Mouse (Mus musculus): ENCODE results near the gene Kif7. TPM values are rescaled to one million over a fixed set of nuclear protein-coding genes. Genes with fewer than 3 reads are reported as not detected.

Gene Kif7
- polyA plus RNA-seq, 1 experiment from 2014 or later = 3.0 TPM

DNA sequence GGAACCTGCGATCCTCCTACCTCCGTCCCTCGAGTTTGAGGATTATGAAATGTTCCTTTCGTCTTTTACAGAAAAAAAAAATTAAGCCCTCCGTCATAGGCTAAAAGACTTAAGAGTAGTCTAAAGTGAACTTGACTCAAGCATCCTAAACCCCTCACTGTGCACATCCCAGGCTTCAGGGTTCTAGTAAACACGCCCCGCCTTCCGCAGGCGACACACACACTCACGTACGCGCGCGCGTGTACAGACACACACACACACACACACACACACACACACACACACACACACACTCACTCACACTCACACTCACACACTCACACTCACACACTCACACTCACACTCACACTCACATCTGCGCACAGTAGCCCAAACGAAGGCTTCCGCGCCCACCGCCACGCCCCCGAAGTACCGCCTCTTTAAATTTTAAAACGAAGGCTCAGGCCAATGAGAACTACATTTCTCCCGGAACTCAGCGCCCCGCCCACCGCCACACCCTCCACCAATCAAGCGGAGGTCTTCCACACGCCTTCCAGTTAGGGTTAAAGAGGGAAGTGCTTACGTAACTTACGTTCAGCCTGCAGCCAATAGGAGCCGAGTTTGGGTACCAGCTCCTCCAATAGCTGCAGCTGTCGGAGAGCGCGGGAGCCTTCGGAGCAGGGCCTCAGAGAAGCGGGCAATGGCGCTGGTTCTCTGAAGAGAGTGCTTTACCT, 55.8 kb downstream of the Kif7 start, which contains the start of gene Ticrr:
Ticrr (plus strand) TSS at position 619 of the 713 bp plus-strand sequence.
- WGBS = under 1% methylated on average over 39 of the region's 39 CpGs
- H3K4me2 ChIP-seq (replicated peaks) = peak within 1 kb of the TSS; percentile 100
- H3K4me3 ChIP-seq (replicated peaks) = peak within 1 kb of the TSS; percentile 93

DNA sequence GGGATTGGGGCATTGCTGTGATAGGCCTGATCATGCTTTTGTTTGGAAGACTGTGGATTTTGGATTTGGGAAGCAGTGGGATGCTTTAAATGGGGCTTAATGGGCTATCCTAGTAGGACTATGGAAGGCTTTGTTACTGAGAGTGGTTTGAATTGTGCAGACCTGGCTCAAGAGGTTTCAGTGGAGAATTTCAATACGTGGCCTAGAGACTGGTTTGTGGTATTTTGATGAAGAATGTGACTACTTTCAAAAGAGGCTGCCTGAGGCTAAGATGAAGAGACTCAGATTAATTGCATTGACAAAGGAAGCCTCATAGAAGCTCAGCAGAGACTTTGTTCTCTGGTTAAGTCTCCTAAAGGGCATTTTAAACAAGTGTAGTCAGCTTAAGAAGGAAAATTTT, 60.9 kb downstream of the Kif7 start:
- 11% methylated on average over 1 of the region's 1 CpGs for WGBS
- no peaks in the 10 kb centered on the region; the same call in 1 of the 2 replicates for H3K27me3 ChIP-seq
- no peak overlapping the region for H3K27ac ChIP-seq
- no peaks in the 10 kb centered on the region for H3K9me3 ChIP-seq
- ATAC-seq = no peak
- H3K36me3 ChIP-seq = no peaks in the 10 kb centered on the region
- no peak overlapping the region for H3K4me2 ChIP-seq (replicated peaks)
- H3K4me3 ChIP-seq (replicated peaks) = no peak overlapping the region
- H3K4me1 ChIP-seq (replicated peaks) = peaks cover 5% of the 10 kb centered on the region
- no peak overlapping the region for H3K9ac ChIP-seq (replicated peaks)

More for the DNA sequence above, 55.8 kb downstream of the Kif7 start, which contains the start of gene Ticrr:
- no peaks in the 10 kb centered on the region for H3K9me3 ChIP-seq
- H3K4me1 ChIP-seq (replicated peaks) = peaks cover 36% of the 10 kb centered on the region
- no peaks in the 10 kb centered on the region; the same call in 1 of the 2 replicates for H3K27me3 ChIP-seq
- peak within 1 kb of the TSS; percentile 75 for H3K9ac ChIP-seq (replicated peaks)
- H3K36me3 ChIP-seq = no peaks in the 10 kb centered on the region
- ATAC-seq = peak; percentile 100
- no peak within 1 kb of the TSS for H3K27ac ChIP-seq

DNA sequence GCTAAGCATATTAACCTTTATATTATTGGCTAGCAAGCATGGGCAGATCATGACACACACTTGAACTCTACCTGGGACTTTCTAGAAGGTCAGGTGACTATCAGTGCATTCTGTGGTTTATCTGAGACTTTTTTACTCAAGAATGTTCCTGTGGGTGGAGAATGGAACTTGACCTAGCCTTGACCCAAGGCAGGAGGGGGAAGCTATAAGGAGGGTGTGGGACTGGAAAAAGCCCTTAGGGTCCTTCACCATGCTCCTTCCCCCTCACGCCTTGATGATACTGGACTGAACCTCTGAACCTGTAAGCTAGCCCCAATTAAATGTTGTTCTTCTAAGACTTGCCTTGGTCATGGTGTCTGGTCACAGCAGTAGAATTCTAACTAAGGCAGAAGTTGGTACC, 61.3 kb downstream of the Kif7 start:
- ATAC-seq = no peak
- H3K9me3 ChIP-seq = no peaks in the 10 kb centered on the region
- no peak overlapping the region for H3K4me2 ChIP-seq (replicated peaks)
- H3K9ac ChIP-seq (replicated peaks) = no peak overlapping the region
- no peak overlapping the region for H3K27ac ChIP-seq
- H3K4me1 ChIP-seq (replicated peaks) = peaks cover 1% of the 10 kb centered on the region
- H3K36me3 ChIP-seq = no peaks in the 10 kb centered on the region
- no peaks in the 10 kb centered on the region; the same call in 1 of the 2 replicates for H3K27me3 ChIP-seq
- WGBS = 91% methylated on average over 1 of the region's 1 CpGs
- no peak overlapping the region for H3K4me3 ChIP-seq (replicated peaks)

DNA sequence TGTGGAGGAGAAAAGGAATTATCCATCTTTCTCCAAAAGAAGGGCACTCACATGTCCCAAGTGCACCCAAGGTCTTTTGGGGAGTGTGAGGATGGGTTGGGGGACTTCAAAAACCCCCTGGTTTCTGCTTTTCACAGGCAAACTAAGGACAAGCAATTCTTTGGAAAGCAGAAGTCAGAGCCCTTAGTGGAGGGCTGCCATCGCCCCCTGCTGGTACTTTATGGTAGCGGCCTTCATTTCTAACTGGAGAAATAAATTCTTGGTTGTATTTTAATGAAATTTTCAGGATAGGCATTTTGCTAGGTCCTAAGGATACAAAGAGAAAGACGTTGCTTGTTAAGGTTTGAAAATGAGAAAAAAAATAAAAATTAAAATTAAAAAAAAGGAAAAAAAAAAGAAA, 66.5 kb downstream of the Kif7 start:
- 14% methylated on average over 3 of the region's 3 CpGs for WGBS
- Histone ChIP-seq H3K4me2 (replicated peaks) (no peak overlapping the region), H3K36me3 (no peaks in the 10 kb centered on the region), H3K27me3 (no peaks in the 10 kb centered on the region), H3K4me3 (replicated peaks) (no peak overlapping the region), H3K27ac (no peak overlapping the region), H3K9me3 (no peaks in the 10 kb centered on the region), H3K9ac (replicated peaks) (no peak overlapping the region), H3K4me1 (replicated peaks) (no peaks in the 10 kb centered on the region)
- no peak for ATAC-seq

Other genes with a start within 250 kb of the Kif7 start
- 22.0 and 23.8 TPM in 2 replicates for gene Polg, start 249.4 kb downstream of the Kif7 start, polyA plus RNA-seq (2015; fragmentation: Nextera tagmentation; extraction: Ambion mirVana)
- 2.1 and 2.5 TPM in 2 replicates for gene Rhcg, start 98.1 kb downstream of the Kif7 start, polyA plus RNA-seq (2015; fragmentation: Nextera tagmentation; extraction: Ambion mirVana)
- 3.4 and 4.9 TPM in 2 replicates for gene Ticrr, start 55.5 kb downstream of the Kif7 start, polyA plus RNA-seq (2015; fragmentation: Nextera tagmentation; extraction: Ambion mirVana)
- not detected in 2 replicates for gene Plin1, start 17.2 kb upstream of the Kif7 start, polyA plus RNA-seq (2015; fragmentation: Nextera tagmentation; extraction: Ambion mirVana)
- gene Pex11a, start 27.4 kb upstream of the Kif7 start, polyA plus RNA-seq (2015; fragmentation: Nextera tagmentation; extraction: Ambion mirVana) = 11.8 and 13.7 TPM in 2 replicates
- gene Wdr93, start 27.4 kb upstream of the Kif7 start, polyA plus RNA-seq (2015; fragmentation: Nextera tagmentation; extraction: Ambion mirVana) = 0.08 and 0.27 TPM in 2 replicates
- gene Mesp1, start 78.1 kb upstream of the Kif7 start, polyA plus RNA-seq (2015; fragmentation: Nextera tagmentation; extraction: Ambion mirVana) = not detected in 2 replicates
- gene Mesp2, start 95.0 kb upstream of the Kif7 start, polyA plus RNA-seq (2015; fragmentation: Nextera tagmentation; extraction: Ambion mirVana) = 0.57 and 0.65 TPM in 2 replicates
- 1.9 and 2.1 TPM in 2 replicates for gene Anpep, start 145.3 kb upstream of the Kif7 start, polyA plus RNA-seq (2015; fragmentation: Nextera tagmentation; extraction: Ambion mirVana)
- 51.8 and 53.4 TPM in 2 replicates for gene Ap3s2, start 204.9 kb upstream of the Kif7 start, polyA plus RNA-seq (2015; fragmentation: Nextera tagmentation; extraction: Ambion mirVana)
- 18.4 and 18.7 TPM in 2 replicates for gene Arpin, start 219.6 kb upstream of the Kif7 start, polyA plus RNA-seq (2015; fragmentation: Nextera tagmentation; extraction: Ambion mirVana)